Mouse (Mus musculus) ES-E14 (cell line): ENCODE data around the gene St6galnac3. TPM values are rescaled to one million over a fixed set of nuclear protein-coding genes. Genes with fewer than 3 reads are reported as not detected.
A peak's percentile ranks its signal among the peaks of the same experiment; 100 is the strongest.

Experiments used
- DNase-seq: peaks from one replicate; pipeline ENCODE4 v3.0.0-alpha.2; 2013; ENCODE audit warnings: low read depth, low spot score
- H3K27ac ChIP-seq: 2 replicates; pipeline ENCODE4 v1.5.1; 2012; ENCODE audit warnings: low read depth, mild to moderate bottlenecking, low read length, moderate library complexity, mixed read lengths; ENCODE audit not compliant: poor library complexity, insufficient read depth, severe bottlenecking
- H3K36me3 ChIP-seq: 2 replicates; pipeline ENCODE4 v1.6.1; 2012; ENCODE audit warnings: mild to moderate bottlenecking, low read length, moderate library complexity, mixed read lengths; ENCODE audit not compliant: control insufficient read depth, poor library complexity, insufficient read depth, severe bottlenecking
- H3K4me1 ChIP-seq, 2 experiments: fragments of 150-350 bp in 1 of 2; sonication (generic) in 1 of 2; 2 replicates each; pipeline ENCODE4 v1.6.1; 2012; ENCODE audit warnings: low read length in 2 of 2, mild to moderate bottlenecking in 1 of 2, mixed read lengths in 1 of 2; ENCODE audit not compliant: control insufficient read depth in 2 of 2, insufficient read depth in 2 of 2, poor library complexity in 1 of 2
- H3K4me3 ChIP-seq, 2 experiments: fragments of 150-350 bp in 1 of 2; sonication (generic) in 1 of 2; 2 replicates each; pipeline ENCODE4 v1.5.1; 2012; ENCODE audit warnings: low read length in 2 of 2, low read depth in 1 of 2, mild to moderate bottlenecking in 1 of 2, mixed read lengths in 1 of 2; ENCODE audit not compliant: insufficient read depth in 1 of 2, poor library complexity in 1 of 2, severe bottlenecking in 1 of 2
- H3K9ac ChIP-seq: 2 replicates; pipeline ENCODE4 v1.6.1; 2012; ENCODE audit warnings: low read depth, mild to moderate bottlenecking, low read length, mixed read lengths; ENCODE audit not compliant: poor library complexity, insufficient read depth, severe bottlenecking
- H3K9me3 ChIP-seq: fragments of 150-350 bp; sonication (generic); 2 replicates; pipeline ENCODE4 v1.6.1; 2012; ENCODE audit warnings: low read depth, mild to moderate bottlenecking, low read length; ENCODE audit not compliant: control insufficient read depth, insufficient read depth
- CHD2 ChIP-seq: IDR thresholded peaks from 2 replicates; pipeline ENCODE4 v1.6.1; 2014; ENCODE audit warnings: mild to moderate bottlenecking, low read depth, low read length, inconsistent platforms
- HCFC1 ChIP-seq: IDR thresholded peaks from 2 replicates; pipeline ENCODE4 v1.6.1; 2012; ENCODE audit warnings: low read length, inconsistent platforms, borderline replicate concordance; ENCODE audit not compliant: insufficient read depth
- MAFK ChIP-seq: IDR thresholded peaks from 2 replicates; pipeline ENCODE4 v1.6.1; 2014; ENCODE audit warnings: mild to moderate bottlenecking, low read depth, low read length, inconsistent platforms; ENCODE audit not compliant: insufficient read depth
- ZC3H11A ChIP-seq: IDR thresholded peaks from 2 replicates; pipeline ENCODE4 v1.6.1; 2012; ENCODE audit warnings: low read depth, mild to moderate bottlenecking, inconsistent platforms, low read length, borderline replicate concordance
- ZNF384 ChIP-seq: IDR thresholded peaks from 2 replicates; pipeline ENCODE4 v1.6.1; 2012; ENCODE audit warnings: low read depth, low read length, inconsistent platforms
- in situ Hi-C, 2 experiments: fragments of 600-800 bp; cut with MboI; formaldehyde crosslinking; loops; one replicate each; pipeline ENCODE4 v1.15.1; 2025; ENCODE audit warnings: low sequenced_read_pairs in 2 of 2, inconsistent platforms in 1 of 2; ENCODE audit not compliant: unreplicated experiment in 2 of 2
- total RNA-seq: library from RNA; depleted of rRNA; stranded (reverse); fragments of 300-350 nt; gene quantifications from 2 replicates; pipeline ENCODE4 v1.2.3, GENCODE M21; 2012

St6galnac3 gene
- total RNA-seq, 1 experiment: 3.8 TPM

GRCm38 (mm10) chr3:153636094-153636803, 88.7 kb downstream of the St6galnac3 start:
- H3K9ac ChIP-seq: peak overlapping the region; percentile 40; the same call in 1 of the 2 replicates
- in situ Hi-C loops: no loop called here
- H3K9me3 ChIP-seq: no peaks in the 10 kb centered on the region
- peak overlapping the region; percentile 80; the same call in 1 of the 2 replicates for H3K27ac ChIP-seq
- H3K4me1 ChIP-seq: peaks cover 1 to 2% of the 10 kb centered on the region in 2 experiments; a peak in 1 of 4 replicates
- DNase-seq: peak; percentile 47
- no peak overlapping the region for H3K4me3 ChIP-seq
- H3K36me3 ChIP-seq: no peaks in the 10 kb centered on the region; the same call in 1 of the 2 replicates
- TF ChIP-seq MAFK (no peak), HCFC1 (no peak), ZC3H11A (no peak), CHD2 (no peak), ZNF384 (no peak)

DNA sequence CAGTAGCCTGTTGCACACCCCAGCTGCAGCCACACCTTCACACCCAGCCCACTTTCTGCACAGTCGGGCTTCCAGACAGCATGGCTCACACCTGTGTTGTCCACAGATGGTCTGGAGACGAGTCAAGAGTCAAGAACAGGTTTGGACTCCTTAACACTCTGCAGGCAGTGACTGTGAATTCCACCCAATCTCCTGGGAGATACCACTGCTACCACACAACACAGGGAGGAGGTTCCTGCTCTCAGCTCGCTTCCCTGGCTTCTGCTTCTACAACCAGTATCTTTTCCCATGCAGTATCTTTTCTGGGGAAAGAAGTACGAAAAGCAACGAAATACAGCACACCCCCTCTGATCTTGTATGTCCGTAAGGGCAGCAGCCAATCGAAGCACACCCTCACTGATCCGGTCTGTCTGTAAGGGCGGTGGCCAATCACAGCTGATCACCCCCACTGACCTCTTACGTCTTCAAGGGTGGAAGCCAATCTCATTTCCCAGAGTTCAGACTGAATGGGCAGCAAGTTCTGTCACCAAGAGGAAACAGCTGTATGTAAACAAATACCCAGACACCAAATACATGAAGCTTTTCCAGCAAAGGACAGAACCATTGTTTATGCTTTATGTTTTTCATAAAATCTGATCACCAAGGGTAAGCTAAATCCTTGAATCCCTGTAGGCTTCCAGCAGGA, 92.8 kb downstream of the St6galnac3 start:
- Histone ChIP-seq H3K4me1 (peaks cover 1 to 2% of the 10 kb centered on the region in 2 experiments; a peak in 1 of 4 replicates), H3K9ac (no peak overlapping the region), H3K9me3 (no peaks in the 10 kb centered on the region), H3K4me3 (no peak overlapping the region), H3K36me3 (no peaks in the 10 kb centered on the region; the same call in 1 of the 2 replicates), H3K27ac (no peak overlapping the region)
- no peak for DNase-seq
- in situ Hi-C loops: no loop called here
- TF ChIP-seq ZC3H11A: no peak
- no peak for TF ChIP-seq HCFC1
- TF ChIP-seq ZNF384: no peak
- no peak for TF ChIP-seq MAFK
- no peak for TF ChIP-seq CHD2

DNA sequence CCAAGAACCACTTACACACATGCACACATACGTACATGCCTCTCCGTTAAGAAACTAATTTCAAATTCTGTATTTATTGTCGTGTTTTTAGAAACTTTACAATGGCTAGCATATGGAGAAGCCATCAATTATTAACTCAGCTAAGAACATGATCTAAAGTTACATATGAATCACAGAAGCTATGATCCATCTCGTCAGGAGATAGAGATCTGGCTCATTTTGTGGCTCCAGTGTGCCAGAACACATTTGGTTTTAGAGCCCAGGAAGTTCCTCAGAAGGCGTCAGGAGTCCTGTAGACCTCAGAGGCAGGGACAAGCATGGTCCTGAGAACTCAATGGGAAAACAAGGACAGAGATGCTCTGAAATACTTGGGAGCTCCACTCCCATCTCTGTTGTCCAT, 98.7 kb downstream of the St6galnac3 start:
- no peaks in the 10 kb centered on the region for H3K9me3 ChIP-seq
- DNase-seq: no peak
- no peaks in the 10 kb centered on the region for H3K4me1 ChIP-seq
- H3K9ac ChIP-seq: no peak overlapping the region
- H3K36me3 ChIP-seq: no peaks in the 10 kb centered on the region
- in situ Hi-C loops: no loop called here
- H3K4me3 ChIP-seq: no peak overlapping the region
- TF ChIP-seq ZC3H11A (no peak), MAFK (no peak), ZNF384 (no peak), CHD2 (no peak), HCFC1 (no peak)
- no peak overlapping the region for H3K27ac ChIP-seq

- in situ Hi-C loops: no loop called here
- H3K9ac ChIP-seq: no peak overlapping the region
- H3K9me3 ChIP-seq: no peaks in the 10 kb centered on the region
- TF ChIP-seq CHD2 (no peak), ZNF384 (no peak), MAFK (no peak), ZC3H11A (no peak), HCFC1 (no peak)
- no peak overlapping the region for H3K4me3 ChIP-seq
- no peak for DNase-seq
- no peak overlapping the region for H3K27ac ChIP-seq
- H3K4me1 ChIP-seq: no peaks in the 10 kb centered on the region
- no peaks in the 10 kb centered on the region for H3K36me3 ChIP-seq
Measured at GRCm38 (mm10) chr3:153618976-153619375, 106.0 kb downstream of the St6galnac3 start.
